Mouse (Mus musculus): ENCODE data around the gene Atxn7.

GRCm38 (mm10) chr14:14086711-14087263, 125.5 kb downstream of the Atxn7 start:
- no peak for TF ChIP-seq CTCF (IDR thresholded peaks at IDR 0.05; ENCODE audit: extremely low read depth, insufficient read depth, insufficient read length, insufficient replicate concordance)
- no peak for TF ChIP-seq POLR2A (IDR thresholded peaks at IDR 0.05; ENCODE audit: low read depth, low read length)
